Mouse (Mus musculus) neutrophil, adult 5-6 weeks (primary cell): ENCODE results near the gene Serbp1. TPM values are rescaled to one million over a fixed set of nuclear protein-coding genes. Genes with fewer than 3 reads are reported as not detected.

Source experiments
- total RNA-seq: library from RNA; stranded (forward); fragments of 200-1000 nt; gene quantifications from 2 replicates; pipeline ENCODE4 v1.2.3, GENCODE M21; 2017

The Serbp1 gene
- total RNA-seq, 1 experiment from 2014 or later: 697 TPM

Other genes with a start within 250 kb of the Serbp1 start
- gene Gadd45a, start 200.7 kb upstream of the Serbp1 start, total RNA-seq: 179 and 195 TPM in 2 replicates
- 1.0 and 1.5 TPM in 2 replicates for gene Il12rb2, start 138.0 kb downstream of the Serbp1 start, total RNA-seq